Mouse (Mus musculus): Measurements from ENCODE around the gene Adgrg1.

The Adgrg1 gene

GRCm38 (mm10) chr8:94976651-94977417 is 2.3 kb downstream of the Adgrg1 start:
- no peak for DNase-seq (ENCODE audit: low spot score)

- DNase-seq (ENCODE audit: low spot score) = no peak
These were observed 3.6 kb downstream of the Adgrg1 start for GRCm38 (mm10) chr8:94978131-94978530.

GRCm38 (mm10) chr8:94978593-94979319 is 4.2 kb downstream of the Adgrg1 start:
- DNase-seq (ENCODE audit: low spot score) = no peak

- DNase-seq (ENCODE audit: low spot score) = no peak
These were observed 5.6 kb downstream of the Adgrg1 start for GRCm38 (mm10) chr8:94980176-94980575.

- no peak for DNase-seq (ENCODE audit: low spot score)
These were observed 6.4 kb downstream of the Adgrg1 start for GRCm38 (mm10) chr8:94980976-94981375.

GRCm38 (mm10) chr8:94981848-94982247 is 7.3 kb downstream of the Adgrg1 start:
- DNase-seq (ENCODE audit: low spot score) = no peak

GRCm38 (mm10) chr8:94983146-94983545 is 8.6 kb downstream of the Adgrg1 start:
- DNase-seq (ENCODE audit: low spot score) = no peak

GRCm38 (mm10) chr8:94983881-94984516 is 9.4 kb downstream of the Adgrg1 start:
- DNase-seq (ENCODE audit: low spot score) = peak; percentile 63

GRCm38 (mm10) chr8:94985023-94985422 is 10.5 kb downstream of the Adgrg1 start:
- peak; percentile 56 for DNase-seq (ENCODE audit: low spot score)

- peak; percentile 53 for DNase-seq (ENCODE audit: low spot score)
These were observed 12.1 kb downstream of the Adgrg1 start for GRCm38 (mm10) chr8:94986676-94987075.

- DNase-seq (ENCODE audit: low spot score) = peak; percentile 83
These were observed 13.0 kb downstream of the Adgrg1 start for GRCm38 (mm10) chr8:94987553-94987952.

- DNase-seq (ENCODE audit: low spot score) = no peak
These were observed 14.1 kb downstream of the Adgrg1 start for GRCm38 (mm10) chr8:94988619-94989018.

GRCm38 (mm10) chr8:94989711-94990110 is 15.2 kb downstream of the Adgrg1 start:
- DNase-seq (ENCODE audit: low spot score) = no peak

GRCm38 (mm10) chr8:94990598-94991453 is 16.3 kb downstream of the Adgrg1 start:
- no peak for DNase-seq (ENCODE audit: low spot score)

GRCm38 (mm10) chr8:94991454-94991994 is 17.0 kb downstream of the Adgrg1 start:
- no peak for DNase-seq (ENCODE audit: low spot score)

- no peak for DNase-seq (ENCODE audit: low spot score)
These were observed 17.5 kb downstream of the Adgrg1 start for GRCm38 (mm10) chr8:94992010-94992409.

- peak; percentile 35 for DNase-seq (ENCODE audit: low spot score)
These were observed 18.0 kb downstream of the Adgrg1 start for GRCm38 (mm10) chr8:94992534-94992933.

GRCm38 (mm10) chr8:94992996-94993724 is 18.6 kb downstream of the Adgrg1 start:
- DNase-seq (ENCODE audit: low spot score) = no peak

- peak; percentile 39 for DNase-seq (ENCODE audit: low spot score)
These were observed 19.5 kb downstream of the Adgrg1 start for GRCm38 (mm10) chr8:94994006-94994405.

- no peak for DNase-seq (ENCODE audit: low spot score)
These were observed 20.0 kb downstream of the Adgrg1 start for GRCm38 (mm10) chr8:94994510-94994909.

- peak; percentile 85 for DNase-seq (ENCODE audit: low spot score)
These were observed 20.9 kb downstream of the Adgrg1 start for GRCm38 (mm10) chr8:94995336-94995893.

All from testis, postnatal 14 days (tissue).